Mouse (Mus musculus) kidney, adult 18-20 months (tissue): Measurements from ENCODE around the gene Tnip2.

Experiments used
- DNase-seq: peaks from one replicate; pipeline ENCODE4 v3.0.0; 2021

Tnip2 gene

GRCm38 (mm10) chr5:34446207-34446606 lies 67.6 kb downstream of the Tnip2 start:
- DNase-seq: no peak
